In genomic region chr11:103675556-103675955, GRCm38 (mm10) we compare ENCODE assay signal across 9 mouse cellular contexts. TPM values are rescaled to one million over a fixed set of nuclear protein-coding genes. Genes with fewer than 3 reads are reported as not detected.
A peak's percentile ranks its signal among the peaks of the same experiment; 100 is the strongest.
DNase-seq lines count a peak whose midpoint lies in the region; ATAC-seq lines count a peak whose summit lies in the region.
"Had no signal": no experiment of that assay in that cellular context is flagged by ENCODE, and none has a peak within 500 bp of the region (broad histone marks: within the 10 kb centered on the region; RNA-seq: fewer than 3 reads in every experiment).

No protein-coding gene starts in this region.

- no peak overlapping the region for H3K9ac ChIP-seq in neural tube, embryonic 15.5 days (replicated peaks)
- H3K9ac ChIP-seq: heart, embryonic 13.5 days had no signal

- no peaks in the 10 kb centered on the region for H3K9me3 ChIP-seq in neural tube, embryonic 15.5 days (replicated peaks)
- H3K9me3 ChIP-seq in embryonic facial prominence, embryonic 10.5 days: no peaks in the 10 kb centered on the region
- H3K9me3 ChIP-seq: heart, embryonic 13.5 days had no signal

- DNase-seq in neural tube, embryonic 10.5 days (ENCODE audit: extremely low spot score, low spot score): peak; percentile 67
- peak; percentile 21 to 52 for DNase-seq in adrenal gland, postnatal 36 days
- DNase-seq in embryonic facial prominence, embryonic 10.5 days (ENCODE audit: low spot score): peak; percentile 70
- DNase-seq in hindlimb bud, embryonic 11.5 days (ENCODE audit: extremely low spot score, low read depth, low spot score): peak; percentile 54
- peak; percentile 75 to 80 for DNase-seq in left cerebral cortex, postnatal 36 days (ENCODE audit: low spot score in 2 of 2)
- DNase-seq in naive thymus-derived CD4-positive, alpha-beta T cell, adult 2 months (ENCODE audit: low read depth): peak; percentile 70
- DNase-seq in thymus, postnatal 0 days (ENCODE audit: low spot score): peak; percentile 50

- no peaks in the 10 kb centered on the region for H3K4me1 ChIP-seq in neural tube, embryonic 15.5 days
- no peaks in the 10 kb centered on the region for H3K4me1 ChIP-seq in embryonic facial prominence, embryonic 10.5 days
- H3K4me1 ChIP-seq: heart, embryonic 13.5 days had no signal

- intact Hi-C loops in left cerebral cortex, postnatal 36 days (cut with DNase I): loop anchor here (1.0 kb wide), 1 partner anchor 36 kb away; no protein-coding TSS in a partner anchor

- 40% methylated on average over 3 of the region's 3 CpGs for WGBS in neural tube, embryonic 15.5 days
- WGBS in embryonic facial prominence, embryonic 10.5 days: 31% methylated on average over 3 of the region's 3 CpGs

- H3K4me3 ChIP-seq in neural tube, embryonic 15.5 days (replicated peaks): no peak overlapping the region
- H3K4me3 ChIP-seq in embryonic facial prominence, embryonic 10.5 days: no peak overlapping the region
- H3K4me3 ChIP-seq: heart, embryonic 13.5 days had no signal

- peaks cover 36% of the 10 kb centered on the region for H3K36me3 ChIP-seq in neural tube, embryonic 15.5 days
- peaks cover 56% of the 10 kb centered on the region for H3K36me3 ChIP-seq in embryonic facial prominence, embryonic 10.5 days (replicated peaks)

- no peak overlapping the region for H3K27ac ChIP-seq in neural tube, embryonic 15.5 days (replicated peaks)
- H3K27ac ChIP-seq in embryonic facial prominence, embryonic 10.5 days (replicated peaks): no peak overlapping the region
- H3K27ac ChIP-seq: heart, embryonic 13.5 days had no signal

- no peaks in the 10 kb centered on the region for H3K27me3 ChIP-seq in neural tube, embryonic 15.5 days (replicated peaks)
- no peaks in the 10 kb centered on the region for H3K27me3 ChIP-seq in embryonic facial prominence, embryonic 10.5 days (replicated peaks; ENCODE audit: low read depth, poor library complexity, severe bottlenecking)
- H3K27me3 ChIP-seq: heart, embryonic 13.5 days had no signal

- no peak for ATAC-seq in neural tube, embryonic 15.5 days (ENCODE audit: low FRiP score)

- H3K4me2 ChIP-seq in neural tube, embryonic 15.5 days: no peak overlapping the region
- H3K4me2 ChIP-seq: heart, embryonic 13.5 days had no signal

RNA-seq across cellular contexts. Expression of gene Gosr2, which starts 22.1 kb away (rescaled TPM):
- polyA plus RNA-seq in neural tube, embryonic 15.5 days (2015; fragmentation: Nextera tagmentation; extraction: Ambion mirVana): 80.7 and 84.0 TPM in 2 replicates
- 10 to 100 TPM; 90.4 to 93.9 TPM for total RNA-seq in adrenal gland, postnatal 36 days (2021)
- 96.6 and 99.6 TPM in 2 replicates for polyA plus RNA-seq in embryonic facial prominence, embryonic 10.5 days (2016; fragmentation: Nextera tagmentation; extraction: Ambion mirVana)
- 10 to 100 TPM; 64.0 to 70.3 TPM for total RNA-seq in left cerebral cortex, postnatal 36 days (2021)
- 87.5 and 91.5 TPM in 2 replicates for polyA plus RNA-seq in thymus, postnatal 0 days (2015; fragmentation: Nextera tagmentation; extraction: Ambion mirVana)

RNA-seq across cellular contexts. Expression of gene Rprml, which starts 26.2 kb away (rescaled TPM):
- polyA plus RNA-seq in neural tube, embryonic 15.5 days (2015; fragmentation: Nextera tagmentation; extraction: Ambion mirVana): 0.51 and 0.60 TPM in 2 replicates
- total RNA-seq in adrenal gland, postnatal 36 days (2021): under 1 TPM in 1 of 2 experiments, not detected in 1; 0.40 TPM
- polyA plus RNA-seq in embryonic facial prominence, embryonic 10.5 days (2016; fragmentation: Nextera tagmentation; extraction: Ambion mirVana): 0.15 and 0.39 TPM in 2 replicates
- total RNA-seq in left cerebral cortex, postnatal 36 days (2021): 10 to 100 TPM; 84.9 to 98.5 TPM
- polyA plus RNA-seq in thymus, postnatal 0 days (2015; fragmentation: Nextera tagmentation; extraction: Ambion mirVana): not detected in 2 replicates
- polyA plus RNA-seq: heart, embryonic 13.5 days had no signal

RNA-seq across cellular contexts. Expression of gene Lyzl6, which starts 36.9 kb away (rescaled TPM):
- polyA plus RNA-seq in neural tube, embryonic 15.5 days (2015; fragmentation: Nextera tagmentation; extraction: Ambion mirVana): not detected in 2 replicates
- total RNA-seq in adrenal gland, postnatal 36 days (2021): not detected
- polyA plus RNA-seq in embryonic facial prominence, embryonic 10.5 days (2016; fragmentation: Nextera tagmentation; extraction: Ambion mirVana): not detected in 2 replicates
- not detected for total RNA-seq in left cerebral cortex, postnatal 36 days (2021)
- not detected in 2 replicates for polyA plus RNA-seq in thymus, postnatal 0 days (2015; fragmentation: Nextera tagmentation; extraction: Ambion mirVana)
- polyA plus RNA-seq: heart, embryonic 13.5 days had no signal

RNA-seq across cellular contexts. Expression of gene Gm884, which starts 54.6 kb away (rescaled TPM):
- polyA plus RNA-seq in neural tube, embryonic 15.5 days (2015; fragmentation: Nextera tagmentation; extraction: Ambion mirVana): not detected in 2 replicates
- not detected for total RNA-seq in adrenal gland, postnatal 36 days (2021)
- not detected in 2 replicates for polyA plus RNA-seq in embryonic facial prominence, embryonic 10.5 days (2016; fragmentation: Nextera tagmentation; extraction: Ambion mirVana)
- total RNA-seq in left cerebral cortex, postnatal 36 days (2021): under 1 TPM in 1 of 2 experiments, not detected in 1; 0.05 TPM
- not detected in 2 replicates for polyA plus RNA-seq in thymus, postnatal 0 days (2015; fragmentation: Nextera tagmentation; extraction: Ambion mirVana)
- polyA plus RNA-seq: heart, embryonic 13.5 days had no signal
